Comparison of ENCODE assay signal across 12 mouse cellular contexts in the genomic region with DNA sequence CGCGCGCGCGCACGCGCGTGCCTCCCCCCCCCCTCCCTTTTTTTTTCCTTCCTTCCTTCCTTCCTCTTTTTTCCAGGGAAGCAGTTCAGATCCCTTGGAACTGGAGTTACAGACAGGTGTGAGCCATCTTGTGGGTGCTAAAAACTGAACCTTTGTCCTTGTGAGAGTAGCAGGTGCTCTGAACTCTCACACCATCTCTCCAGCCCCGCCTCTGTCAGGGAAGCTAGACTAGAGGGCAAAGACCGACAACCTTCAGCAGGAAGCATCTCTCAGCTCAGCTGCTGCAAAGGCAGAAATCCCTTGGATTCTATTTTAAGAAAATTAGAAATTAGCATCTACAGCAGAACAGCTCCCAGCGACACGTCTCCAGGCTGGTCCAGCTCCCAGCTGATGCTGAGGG. TPM values are rescaled to one million over a fixed set of nuclear protein-coding genes. Genes with fewer than 3 reads are reported as not detected.
DNase-seq lines count a peak whose midpoint lies in the region; ATAC-seq and TF ChIP-seq lines count a peak whose summit lies in the region.
"Had no signal": no experiment of that assay in that cellular context is flagged by ENCODE, and none has a peak within 500 bp of the region (broad histone marks: within the 10 kb centered on the region; RNA-seq: fewer than 3 reads in every experiment).

No protein-coding gene starts in this region.

- 0 out of 2 replicates have a peak overlapping the region, but pooled peaks have one; percentile 24 for H3K27ac ChIP-seq in heart, embryonic 10.5 days
- no peak overlapping the region for H3K27ac ChIP-seq in lung, embryonic 15.5 days

- H3K4me3 ChIP-seq in heart, embryonic 10.5 days, result no peak overlapping the region
- H3K4me3 ChIP-seq in lung, embryonic 15.5 days, result no peak overlapping the region
- no peak overlapping the region for H3K4me3 ChIP-seq in lung, adult 2 months (replicated peaks; ENCODE audit: extremely low read depth, low read depth, low read length)
- H3K4me3 ChIP-seq: erythroblast, embryonic 14.5 days had no signal

- H3K9me3 ChIP-seq in heart, embryonic 10.5 days, result no peaks in the 10 kb centered on the region
- no peaks in the 10 kb centered on the region for H3K9me3 ChIP-seq in lung, embryonic 15.5 days

- peak overlapping the region; percentile 28 for H3K4me2 ChIP-seq in lung, embryonic 15.5 days

- no peak for DNase-seq in heart, embryonic 10.5 days (ENCODE audit: low spot score)
- no peak for DNase-seq in heart, adult 11 months
- DNase-seq in lung, adult 2 months, result no peak
- DNase-seq in kidney, postnatal 25 days, result peak; percentile 38 to 72
- DNase-seq in thymus, postnatal 36 days, result peak; percentile 3 to 13
- DNase-seq in B cell, adult 2 months, result no peak
- DNase-seq: cerebellum, postnatal 14 days; left cerebral cortex, postnatal 4 days had no signal

- WGBS in heart, embryonic 10.5 days, result 74% methylated on average over 12 of the region's 12 CpGs
- WGBS in lung, embryonic 15.5 days, result 66% methylated on average over 12 of the region's 12 CpGs
- 49% methylated on average over 12 of the region's 12 CpGs for WGBS in lung, adult 2 months

- no peaks in the 10 kb centered on the region for H3K27me3 ChIP-seq in heart, embryonic 10.5 days (ENCODE audit: insufficient read depth, poor library complexity, severe bottlenecking)
- H3K27me3 ChIP-seq in lung, embryonic 15.5 days, result no peaks in the 10 kb centered on the region

- TF ChIP-seq CTCF in lung, adult 2 months (IDR thresholded peaks at IDR 0.05; ENCODE audit: insufficient read depth, low read length), result no peak

- TF ChIP-seq POLR2A in lung, adult 2 months (IDR thresholded peaks at IDR 0.05; ENCODE audit: borderline replicate concordance, extremely low read depth, low read depth, low read length), result no peak

- no peak overlapping the region for H3K9ac ChIP-seq in lung, embryonic 15.5 days

- no peak for ATAC-seq in lung, embryonic 15.5 days (ENCODE audit: borderline replicate concordance, extremely low read depth, low FRiP score, low TSS enrichment)
- ATAC-seq in granulocyte monocyte progenitor cell, adult 5-6 weeks (replicated peaks; ENCODE audit: poor library complexity, severe bottlenecking), result no peak
- ATAC-seq: inflammation-experienced regulatory T-cells, adult 6 months had no signal

- peaks cover 12% of the 10 kb centered on the region for H3K36me3 ChIP-seq in heart, embryonic 10.5 days
- H3K36me3 ChIP-seq in lung, embryonic 15.5 days, result peaks cover 14% of the 10 kb centered on the region; the same call in 1 of the 2 replicates

- peaks cover 27% of the 10 kb centered on the region for H3K4me1 ChIP-seq in heart, embryonic 10.5 days
- H3K4me1 ChIP-seq in lung, embryonic 15.5 days, result peaks cover 17% of the 10 kb centered on the region
- H3K4me1 ChIP-seq in lung, adult 2 months (ENCODE audit: control insufficient read depth, insufficient read depth, low read length), result peaks cover 10% of the 10 kb centered on the region

RNA-seq across cellular contexts. Expression of a gene that starts 4.0 kb away (rescaled TPM):
- polyA plus RNA-seq in heart, embryonic 10.5 days (2016; fragmentation: Nextera tagmentation; extraction: Ambion mirVana), result 121 and 126 TPM in 2 replicates
- polyA plus RNA-seq in lung, embryonic 15.5 days (2015; fragmentation: Nextera tagmentation; extraction: Ambion mirVana), result 192 and 200 TPM in 2 replicates
- polyA plus RNA-seq in lung, adult 2 months (2012; rRNA removed), result 67.1 and 82.2 TPM in 2 replicates
- 203 and 212 TPM in 2 replicates for total RNA-seq in granulocyte monocyte progenitor cell, adult 5-6 weeks (2014; fragmentation: Nextera tagmentation)
- total RNA-seq in granulocyte monocyte progenitor cell, adult 5-6 weeks (2017), result 155 and 195 TPM in 2 replicates

RNA-seq across cellular contexts. Expression of a gene that starts 43.4 kb away (rescaled TPM):
- 44.7 and 52.1 TPM in 2 replicates for polyA plus RNA-seq in heart, embryonic 10.5 days (2016; fragmentation: Nextera tagmentation; extraction: Ambion mirVana)
- polyA plus RNA-seq in lung, embryonic 15.5 days (2015; fragmentation: Nextera tagmentation; extraction: Ambion mirVana), result 54.9 and 57.5 TPM in 2 replicates
- polyA plus RNA-seq in lung, adult 2 months (2012; rRNA removed), result 9.5 and 10.2 TPM in 2 replicates
- total RNA-seq in granulocyte monocyte progenitor cell, adult 5-6 weeks (2014; fragmentation: Nextera tagmentation), result 49.9 and 62.1 TPM in 2 replicates
- total RNA-seq in granulocyte monocyte progenitor cell, adult 5-6 weeks (2017), result 50.8 and 73.5 TPM in 2 replicates

Comparison
In these comparisons a context has a peak if more than half of its experiments do, and no peak if none do; other contexts are left out.
1. DNase-seq: peak in kidney, postnatal 25 days (2 of 2) and thymus, postnatal 36 days (2 of 2); none in heart, embryonic 10.5 days (single experiment), heart, adult 11 months (single experiment), lung, adult 2 months (single experiment) and B cell, adult 2 months (0 of 2).